Mouse (Mus musculus): ENCODE data around the gene Magi2. TPM values are rescaled to one million over a fixed set of nuclear protein-coding genes. Genes with fewer than 3 reads are reported as not detected.
"Not testable (repeated sequence)": the region's sequence is repeated elsewhere in the genome, so short reads cannot be mapped to it uniquely, and the experiment has no call there.

The Magi2 gene
- polyA plus RNA-seq, 1 experiment from 2014 or later = 39.5 TPM

GRCm38 (mm10) chr5:20259719-20260118, 1032.9 kb downstream of the Magi2 start:
- no peak for ATAC-seq (ENCODE audit: low FRiP score)
- Histone ChIP-seq H3K4me2 (no peak overlapping the region), H3K27me3 (replicated peaks) (no peaks in the 10 kb centered on the region), H3K4me3 (replicated peaks) (no peak overlapping the region), H3K27ac (replicated peaks) (no peak overlapping the region), H3K9me3 (replicated peaks) (no peaks in the 10 kb centered on the region), H3K36me3 (no peaks in the 10 kb centered on the region), H3K4me1 (no peaks in the 10 kb centered on the region), H3K9ac (replicated peaks) (no peak overlapping the region)
- WGBS = 88% methylated on average over 3 of the region's 3 CpGs

- 95% methylated on average over 1 of the region's 1 CpGs for WGBS
- not testable (repeated sequence) for ATAC-seq (ENCODE audit: low FRiP score); H3K9me3 ChIP-seq (replicated peaks); H3K4me1 ChIP-seq; H3K4me2 ChIP-seq; H3K9ac ChIP-seq (replicated peaks); H3K27me3 ChIP-seq (replicated peaks); H3K36me3 ChIP-seq; H3K4me3 ChIP-seq (replicated peaks); H3K27ac ChIP-seq (replicated peaks)
Measured at GRCm38 (mm10) chr5:20272680-20273079, 1045.8 kb downstream of the Magi2 start.

- WGBS = 82% methylated on average over 2 of the region's 2 CpGs
- Histone ChIP-seq H3K9me3 (replicated peaks) (no peaks in the 10 kb centered on the region), H3K9ac (replicated peaks) (no peak overlapping the region), H3K27me3 (replicated peaks) (no peaks in the 10 kb centered on the region), H3K4me3 (replicated peaks) (no peak overlapping the region), H3K4me1 (no peaks in the 10 kb centered on the region), H3K27ac (replicated peaks) (no peak overlapping the region), H3K4me2 (no peak overlapping the region), H3K36me3 (no peaks in the 10 kb centered on the region)
- ATAC-seq (ENCODE audit: low FRiP score) = no peak
Measured at GRCm38 (mm10) chr5:20275632-20276031, 1048.8 kb downstream of the Magi2 start.

GRCm38 (mm10) chr5:20285080-20285840, 1058.4 kb downstream of the Magi2 start:
- Histone ChIP-seq H3K36me3 (no peaks in the 10 kb centered on the region), H3K4me3 (replicated peaks) (no peak overlapping the region), H3K27ac (replicated peaks) (0 out of 2 replicates have a peak overlapping the region, but pooled peaks have one; percentile 6), H3K4me2 (no peak overlapping the region), H3K9me3 (replicated peaks) (no peaks in the 10 kb centered on the region), H3K9ac (replicated peaks) (no peak overlapping the region), H3K4me1 (0 out of 2 replicates have a peak, but pooled peaks cover 3% of the 10 kb centered on the region), H3K27me3 (replicated peaks) (no peaks in the 10 kb centered on the region)
- 59% methylated on average over 8 of the region's 8 CpGs for WGBS
- no peak for ATAC-seq (ENCODE audit: low FRiP score)

- 85% methylated on average over 11 of the region's 11 CpGs for WGBS
- no peak for ATAC-seq (ENCODE audit: low FRiP score)
- Histone ChIP-seq H3K9me3 (replicated peaks) (no peaks in the 10 kb centered on the region), H3K4me1 (0 out of 2 replicates have a peak, but pooled peaks cover 2% of the 10 kb centered on the region), H3K36me3 (no peaks in the 10 kb centered on the region), H3K27me3 (replicated peaks) (no peaks in the 10 kb centered on the region), H3K27ac (replicated peaks) (no peak overlapping the region), H3K4me2 (no peak overlapping the region), H3K9ac (replicated peaks) (no peak overlapping the region), H3K4me3 (replicated peaks) (no peak overlapping the region)
Measured at GRCm38 (mm10) chr5:20294521-20294920, 1067.7 kb downstream of the Magi2 start.

GRCm38 (mm10) chr5:20299816-20300215, 1073.0 kb downstream of the Magi2 start:
- no peak overlapping the region for H3K4me2 ChIP-seq
- H3K9ac ChIP-seq (replicated peaks) = no peak overlapping the region
- no peak overlapping the region for H3K4me3 ChIP-seq (replicated peaks)
- 78% methylated on average over 6 of the region's 6 CpGs for WGBS
- no peaks in the 10 kb centered on the region for H3K27me3 ChIP-seq (replicated peaks)
- H3K27ac ChIP-seq (replicated peaks) = no peak overlapping the region
- H3K9me3 ChIP-seq (replicated peaks) = no peaks in the 10 kb centered on the region
- no peak for ATAC-seq (ENCODE audit: low FRiP score)
- no peaks in the 10 kb centered on the region for H3K36me3 ChIP-seq
- peaks cover 6% of the 10 kb centered on the region for H3K4me1 ChIP-seq

GRCm38 (mm10) chr5:20303056-20303965, 1076.5 kb downstream of the Magi2 start:
- H3K36me3 ChIP-seq = no peaks in the 10 kb centered on the region
- no peak overlapping the region; the same call in 1 of the 2 replicates for H3K27ac ChIP-seq (replicated peaks)
- H3K4me1 ChIP-seq = peaks cover 4% of the 10 kb centered on the region
- H3K27me3 ChIP-seq (replicated peaks) = no peaks in the 10 kb centered on the region
- peak; percentile 24; the same call in 1 of the 2 replicates for ATAC-seq (ENCODE audit: low FRiP score)
- H3K4me3 ChIP-seq (replicated peaks) = no peak overlapping the region
- H3K4me2 ChIP-seq = no peak overlapping the region
- no peaks in the 10 kb centered on the region for H3K9me3 ChIP-seq (replicated peaks)
- no peak overlapping the region for H3K9ac ChIP-seq (replicated peaks)
- WGBS = 64% methylated on average over 8 of the region's 8 CpGs

- no peaks in the 10 kb centered on the region for H3K9me3 ChIP-seq (replicated peaks)
- no peak for ATAC-seq (ENCODE audit: low FRiP score)
- no peaks in the 10 kb centered on the region for H3K36me3 ChIP-seq
- no peaks in the 10 kb centered on the region for H3K27me3 ChIP-seq (replicated peaks)
- WGBS = 76% methylated on average over 2 of the region's 2 CpGs
- no peak overlapping the region for H3K27ac ChIP-seq (replicated peaks)
- H3K4me1 ChIP-seq = peaks cover 3% of the 10 kb centered on the region; the same call in 1 of the 2 replicates
- no peak overlapping the region for H3K4me3 ChIP-seq (replicated peaks)
- no peak overlapping the region for H3K4me2 ChIP-seq
- no peak overlapping the region for H3K9ac ChIP-seq (replicated peaks)
Measured at GRCm38 (mm10) chr5:20320970-20321369, 1094.1 kb downstream of the Magi2 start.

GRCm38 (mm10) chr5:20325290-20325689, 1098.5 kb downstream of the Magi2 start:
- ATAC-seq (ENCODE audit: low FRiP score) = peak; percentile 53; the same call in 1 of the 2 replicates
- Histone ChIP-seq H3K9ac (replicated peaks) (no peak overlapping the region), H3K27me3 (replicated peaks) (no peaks in the 10 kb centered on the region), H3K4me3 (replicated peaks) (no peak overlapping the region), H3K4me1 (peaks cover 3% of the 10 kb centered on the region; the same call in 1 of the 2 replicates), H3K27ac (replicated peaks) (no peak overlapping the region), H3K4me2 (no peak overlapping the region), H3K36me3 (no peaks in the 10 kb centered on the region), H3K9me3 (replicated peaks) (no peaks in the 10 kb centered on the region)
- WGBS = 26% methylated on average over 2 of the region's 2 CpGs

- WGBS = 67% methylated on average over 1 of the region's 1 CpGs
Measured at GRCm38 (mm10) chr5:20328901-20329300, 1102.1 kb downstream of the Magi2 start.

GRCm38 (mm10) chr5:20330025-20330424, 1103.2 kb downstream of the Magi2 start:
- no peak overlapping the region for H3K9ac ChIP-seq (replicated peaks)
- H3K9me3 ChIP-seq (replicated peaks) = no peaks in the 10 kb centered on the region
- no peaks in the 10 kb centered on the region for H3K36me3 ChIP-seq
- H3K4me2 ChIP-seq = no peak overlapping the region
- no peaks in the 10 kb centered on the region for H3K27me3 ChIP-seq (replicated peaks)
- no peak overlapping the region for H3K4me3 ChIP-seq (replicated peaks)
- 69% methylated on average over 3 of the region's 3 CpGs for WGBS
- ATAC-seq (ENCODE audit: low FRiP score) = no peak
- no peak overlapping the region for H3K27ac ChIP-seq (replicated peaks)
- H3K4me1 ChIP-seq = peaks cover 8% of the 10 kb centered on the region; the same call in 1 of the 2 replicates

More at GRCm38 (mm10) chr5:20328901-20329300, 1102.1 kb downstream of the Magi2 start:
- H3K27me3 ChIP-seq (replicated peaks) = no peaks in the 10 kb centered on the region
- ATAC-seq (ENCODE audit: low FRiP score) = no peak
- no peaks in the 10 kb centered on the region for H3K36me3 ChIP-seq
- H3K9me3 ChIP-seq (replicated peaks) = no peaks in the 10 kb centered on the region
- peaks cover 3% of the 10 kb centered on the region; the same call in 1 of the 2 replicates for H3K4me1 ChIP-seq
- H3K9ac ChIP-seq (replicated peaks) = no peak overlapping the region
- H3K4me3 ChIP-seq (replicated peaks) = no peak overlapping the region
- no peak overlapping the region for H3K27ac ChIP-seq (replicated peaks)
- no peak overlapping the region for H3K4me2 ChIP-seq

Data from neural tube, embryonic 15.5 days (tissue).